Mouse (Mus musculus) cortical plate, adult 2 months (tissue): Measurements from ENCODE around the gene Fam78a.

Experiments used
- CTCF ChIP-seq: fragments of 200-500 bp; IDR thresholded peaks from 2 replicates; pipeline ENCODE4 v1.5.1; 2011; ENCODE audit warnings: mild to moderate bottlenecking, control low read depth, low read length; ENCODE audit not compliant: insufficient read depth; ENCODE audit errors: extremely low read depth
- POLR2A ChIP-seq: fragments of 200-500 bp; IDR thresholded peaks from 2 replicates; pipeline ENCODE4 v1.6.1; 2011; ENCODE audit warnings: mild to moderate bottlenecking, low read length, control low read depth; ENCODE audit not compliant: insufficient read depth; ENCODE audit errors: extremely low read depth

GRCm38 (mm10) chr2:32051791-32052190 lies 32.9 kb downstream of the Fam78a start:
- TF ChIP-seq POLR2A, result no peak
- TF ChIP-seq CTCF, result no peak
